Mouse (Mus musculus) lung, postnatal 36 days (tissue): ENCODE data around the gene Ypel4.
"Not testable (repeated sequence)": the region's sequence is repeated elsewhere in the genome, so short reads cannot be mapped to it uniquely, and the experiment has no call there.

ENCODE experiments used
- DNase-seq: peaks from one replicate; pipeline ENCODE4 v3.0.0; 2022; ENCODE audit warnings: mixed read lengths

The Ypel4 gene

DNA sequence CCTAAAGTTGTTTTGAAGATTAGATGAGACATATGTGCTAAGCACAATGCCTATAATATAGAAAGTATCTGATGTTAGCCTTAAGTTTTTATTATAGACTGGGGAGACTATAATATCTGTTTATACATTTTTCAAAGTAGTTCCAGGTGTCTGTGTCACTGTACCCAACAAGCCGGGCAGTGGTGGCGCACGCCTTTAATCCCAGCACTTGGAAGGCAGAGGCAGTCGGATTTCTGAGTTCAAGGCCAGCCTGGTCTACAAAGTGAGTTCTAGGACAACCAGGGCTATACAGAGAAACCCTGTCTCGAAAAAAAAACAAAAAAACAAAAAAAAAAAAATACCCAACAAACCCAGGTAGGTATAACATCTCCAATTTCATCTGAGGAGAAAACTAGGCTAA lies 5.7 kb upstream of the Ypel4 start:
- not testable (repeated sequence) for DNase-seq

DNA sequence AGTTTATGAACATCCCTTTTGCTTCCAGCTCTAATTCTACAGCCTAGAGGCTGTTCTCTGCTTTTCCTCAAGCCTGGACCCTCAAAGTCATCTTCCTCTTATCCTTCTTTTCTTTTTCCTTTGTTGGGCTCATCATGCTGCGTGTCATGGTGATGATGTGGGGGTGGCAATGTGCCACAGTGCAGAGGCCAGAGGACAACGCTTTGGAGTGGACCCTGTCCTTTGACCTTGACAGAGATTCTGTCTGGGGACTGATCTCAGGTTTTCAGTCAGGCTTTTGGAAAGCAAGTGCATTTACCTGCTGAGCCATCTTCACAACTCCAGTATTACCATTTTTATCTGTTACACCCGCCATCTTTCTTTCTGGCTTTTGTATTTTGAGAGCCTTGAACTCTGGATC lies 2.7 kb upstream of the Ypel4 start:
- DNase-seq: no peak

DNA sequence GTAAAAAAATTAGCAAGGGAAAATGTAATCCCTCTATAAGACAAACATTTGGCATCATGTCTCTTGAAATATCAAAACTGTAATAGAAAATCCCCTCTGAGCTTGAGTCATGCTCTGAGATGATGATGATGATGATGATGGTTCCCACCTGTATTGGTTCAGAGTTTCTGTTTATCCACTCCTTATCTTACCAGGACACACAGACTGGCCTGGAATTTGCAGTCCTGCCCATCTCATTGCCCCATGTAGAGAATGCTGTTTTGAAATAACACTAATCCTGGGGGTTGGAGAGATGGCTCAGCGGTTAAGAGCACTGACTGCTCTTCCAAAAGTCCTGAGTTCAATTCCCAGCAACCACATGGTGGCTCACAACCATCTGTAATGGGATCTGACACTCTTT lies 1.5 kb upstream of the Ypel4 start:
- no peak for DNase-seq

DNA sequence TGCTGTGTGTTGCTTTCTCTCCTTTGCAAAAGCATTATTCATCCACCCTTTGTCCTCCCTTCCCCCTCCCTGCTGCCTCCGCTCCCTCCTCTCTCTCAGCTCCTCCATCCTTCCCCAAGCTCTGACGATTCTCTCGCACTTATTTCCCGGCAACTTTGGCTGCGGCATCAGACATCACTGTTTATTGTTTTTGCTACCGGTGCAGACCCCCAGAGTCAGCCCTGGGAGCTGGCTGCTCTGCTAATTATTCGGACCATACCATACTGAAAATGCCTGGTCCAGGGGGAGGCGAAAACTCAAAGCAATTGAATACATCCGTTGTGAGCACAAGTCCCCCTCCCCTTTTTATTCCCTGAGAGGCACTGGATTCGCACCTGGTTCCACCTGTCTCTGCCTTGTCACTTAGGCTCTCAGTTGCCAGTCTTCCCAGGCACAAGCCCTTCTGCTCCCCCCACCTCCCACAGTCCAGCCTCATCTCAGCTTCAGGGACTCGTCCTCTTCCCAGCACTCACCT lies 550 bp downstream of the Ypel4 start:
- DNase-seq: no peak

DNA sequence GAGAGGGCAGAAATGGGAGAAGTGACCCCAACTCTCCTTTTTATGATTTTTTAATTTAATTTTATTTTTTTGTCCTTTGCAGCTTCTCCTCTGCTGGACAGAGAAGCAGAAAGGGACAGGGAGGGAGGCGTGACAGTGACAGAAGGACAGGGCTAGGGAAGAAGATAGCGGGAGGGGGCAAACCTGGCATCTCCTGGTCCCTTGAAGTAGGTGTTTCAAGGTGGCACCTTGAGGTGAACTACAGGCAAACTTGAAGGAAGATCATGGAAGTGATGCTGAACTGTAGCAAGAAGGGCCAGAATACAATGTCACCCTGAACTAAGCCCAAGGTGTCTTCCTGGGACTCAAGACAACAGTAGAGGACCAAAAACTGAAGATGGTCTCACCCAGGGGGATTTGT lies 1.1 kb downstream of the Ypel4 start:
- DNase-seq: no peak

DNA sequence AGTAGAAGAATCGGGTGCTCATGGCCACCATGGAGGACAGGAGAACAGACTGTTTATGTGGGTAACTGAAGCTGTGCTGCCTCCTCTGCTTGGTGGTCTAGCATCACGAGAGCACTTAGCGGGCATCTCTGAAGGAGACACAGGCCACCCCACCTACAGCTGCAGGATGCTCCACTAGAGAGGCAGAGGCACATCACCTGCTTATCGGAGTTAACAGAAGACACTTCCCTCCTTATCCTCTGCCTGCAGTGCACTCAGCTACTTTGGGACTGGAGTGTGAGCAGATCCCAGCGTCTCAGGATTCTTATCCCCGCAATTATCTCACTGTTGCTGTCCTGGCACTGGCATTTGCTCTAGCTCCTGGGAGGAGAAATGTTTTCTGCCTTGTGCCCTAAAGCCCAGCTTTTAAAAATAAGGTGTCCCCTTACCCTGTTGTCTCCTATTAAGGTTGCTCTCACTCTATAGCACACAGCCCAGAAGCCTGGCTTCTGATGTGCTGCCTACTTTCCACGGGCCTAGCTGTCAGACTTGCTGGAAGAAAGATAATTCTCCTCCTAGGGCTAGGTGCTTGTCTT lies 1.6 kb downstream of the Ypel4 start:
- no peak for DNase-seq

DNA sequence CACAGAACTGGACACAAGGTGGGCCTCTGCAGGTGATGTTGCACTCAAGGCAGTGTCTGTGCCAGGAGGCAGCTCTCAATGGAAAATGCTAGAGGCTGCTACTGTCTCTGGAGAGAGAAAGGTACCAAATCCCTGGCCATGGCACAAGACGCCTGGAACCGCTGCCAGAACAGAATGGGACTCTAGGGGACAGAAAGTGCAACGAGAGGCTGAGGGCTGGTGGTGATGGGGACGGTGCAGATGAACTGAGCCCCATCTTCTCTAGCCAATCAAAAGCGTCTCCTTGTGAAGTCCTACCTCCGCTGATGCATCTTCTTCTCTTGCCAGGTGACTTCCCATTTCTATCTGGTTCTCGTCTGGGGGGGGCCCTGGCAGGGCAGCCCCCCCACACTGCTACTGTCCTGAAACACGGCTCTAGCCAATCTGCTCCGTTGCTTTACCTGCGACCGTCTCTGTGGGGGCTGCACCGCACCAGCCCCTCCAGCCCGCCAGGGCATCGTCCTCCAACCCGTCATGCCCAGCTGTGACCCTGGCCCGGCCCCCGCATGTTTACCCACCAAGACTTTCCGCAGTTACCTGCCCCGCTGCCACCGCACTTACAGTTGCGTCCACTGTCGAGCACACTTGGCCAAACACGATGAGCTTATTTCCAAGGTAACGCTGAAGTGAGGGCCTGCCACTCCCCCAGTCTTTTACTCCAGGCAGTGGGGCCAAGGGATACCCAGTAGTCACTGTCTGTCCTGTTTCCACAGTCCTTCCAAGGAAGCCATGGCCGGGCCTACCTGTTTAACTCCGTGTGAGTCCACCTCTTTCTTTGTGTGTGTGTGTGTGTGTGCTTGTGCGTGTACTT lies 2.7 kb downstream of the Ypel4 start:
- DNase-seq: no peak

DNA sequence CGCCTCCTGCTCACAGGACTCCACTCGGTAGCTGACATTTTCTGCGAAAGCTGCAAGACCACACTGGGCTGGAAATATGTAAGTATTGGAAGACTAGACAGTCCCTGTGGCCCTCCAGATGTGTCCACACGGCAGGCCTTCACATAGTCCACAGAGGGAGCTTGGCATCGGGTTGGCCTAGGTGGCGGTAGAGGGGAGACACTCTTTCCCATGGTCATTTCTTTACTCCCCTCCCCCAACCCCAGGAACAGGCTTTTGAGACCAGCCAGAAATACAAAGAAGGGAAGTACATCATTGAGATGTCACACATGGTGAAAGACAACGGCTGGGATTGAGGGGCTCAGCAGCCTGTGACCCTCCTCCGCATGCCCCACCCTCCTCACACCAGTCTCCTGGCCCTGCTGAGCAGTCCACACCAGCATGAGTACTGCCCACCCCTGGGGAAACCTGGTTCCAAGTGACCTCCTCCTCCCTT lies 3.6 kb downstream of the Ypel4 start:
- peak; percentile 22 for DNase-seq

DNA sequence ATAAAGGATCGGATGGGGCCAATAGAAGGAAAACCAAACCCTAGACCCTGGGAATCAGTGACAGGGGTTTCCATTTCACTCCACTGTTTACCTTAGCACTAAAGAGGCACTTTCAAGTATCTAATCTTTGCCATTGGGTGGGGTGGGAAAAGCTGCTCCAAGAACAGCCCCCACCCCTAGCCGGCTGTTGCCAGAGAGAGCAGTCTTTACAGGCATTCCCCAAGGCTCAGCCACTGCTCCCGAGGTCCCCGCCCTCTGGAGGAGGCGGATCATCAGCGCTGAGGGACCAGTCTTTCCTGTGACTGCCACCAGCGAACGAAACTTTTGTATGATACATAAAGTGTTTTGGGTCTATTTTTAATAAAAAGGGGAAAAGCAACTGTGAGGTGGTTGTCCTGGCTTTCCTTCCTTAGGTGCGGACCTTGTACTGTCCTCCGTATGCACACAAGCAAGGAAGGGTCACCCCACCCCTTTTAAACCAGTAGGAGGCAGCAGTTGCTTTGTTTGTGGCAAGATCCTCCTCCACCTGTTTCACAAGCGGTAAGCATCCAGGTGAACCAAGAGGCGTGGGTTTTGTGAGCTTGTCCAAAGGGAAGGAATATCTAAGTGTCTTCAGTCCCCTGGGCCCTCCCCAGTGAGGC lies 4.5 kb downstream of the Ypel4 start:
- peak; percentile 75 for DNase-seq

DNA sequence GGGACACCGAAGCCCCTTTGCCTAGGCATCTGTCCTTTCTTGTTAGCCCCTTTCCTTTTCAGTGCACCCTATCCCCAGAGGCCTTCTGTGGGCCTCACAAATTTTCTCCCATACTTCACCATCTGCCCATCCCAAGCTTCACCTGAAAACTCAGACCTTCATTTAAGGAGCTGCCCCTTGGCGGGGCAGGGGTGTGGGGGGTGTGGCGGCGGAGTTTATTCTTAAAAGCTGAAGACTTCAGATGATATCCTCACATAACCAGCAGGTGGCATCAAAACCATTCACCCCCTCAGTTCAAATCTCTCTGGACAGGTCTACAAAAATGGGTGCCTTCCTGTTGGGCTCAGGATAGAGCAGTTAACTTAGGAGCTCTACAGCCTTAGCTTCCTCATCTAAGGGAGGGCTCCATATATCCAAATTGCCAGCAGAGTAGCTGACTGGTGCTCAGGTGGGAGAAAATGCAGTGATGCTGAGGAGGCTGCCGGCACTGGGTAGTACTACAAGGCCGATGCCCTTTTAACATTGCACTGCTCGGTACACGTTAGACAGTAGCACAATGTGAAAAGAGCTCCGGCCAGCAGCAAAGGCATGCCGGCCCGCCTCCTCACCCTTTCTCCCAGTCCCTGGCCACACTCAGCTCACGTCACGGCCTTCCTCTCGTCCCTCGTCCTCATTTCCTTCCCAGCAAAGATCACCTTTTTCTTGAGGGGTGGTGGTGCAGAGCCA lies 6.9 kb downstream of the Ypel4 start:
- DNase-seq: peak; percentile 49

DNA sequence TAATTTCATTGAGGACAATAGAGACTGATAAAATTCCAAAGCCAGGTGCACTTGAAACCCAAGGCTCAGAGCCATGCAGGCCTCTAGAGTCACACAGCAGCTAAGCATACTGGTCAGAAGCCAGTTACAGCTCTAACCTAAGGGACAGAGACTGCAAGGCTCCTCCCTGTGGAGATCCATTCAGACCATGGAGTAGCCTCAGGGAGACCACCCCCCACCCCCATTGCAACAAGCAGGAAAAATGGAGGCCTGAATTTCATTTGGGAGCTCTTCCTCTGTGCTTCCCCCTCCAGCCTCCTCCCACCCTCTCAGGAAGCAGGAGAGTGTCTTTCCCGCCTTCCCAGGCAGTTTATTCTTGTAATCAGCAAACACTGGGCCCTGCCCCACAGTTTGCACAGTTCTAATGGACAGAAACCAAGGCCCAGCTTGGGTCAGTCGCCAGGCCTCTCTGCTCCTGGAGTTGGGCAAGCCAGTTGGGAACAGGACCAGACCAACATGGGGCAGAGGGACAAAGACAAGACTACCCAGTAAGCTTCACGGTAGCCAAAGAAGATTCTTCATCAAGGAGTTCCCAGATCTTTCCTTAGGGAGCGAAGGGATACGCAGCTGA lies 8.1 kb downstream of the Ypel4 start:
- DNase-seq: peak; percentile 54

DNA sequence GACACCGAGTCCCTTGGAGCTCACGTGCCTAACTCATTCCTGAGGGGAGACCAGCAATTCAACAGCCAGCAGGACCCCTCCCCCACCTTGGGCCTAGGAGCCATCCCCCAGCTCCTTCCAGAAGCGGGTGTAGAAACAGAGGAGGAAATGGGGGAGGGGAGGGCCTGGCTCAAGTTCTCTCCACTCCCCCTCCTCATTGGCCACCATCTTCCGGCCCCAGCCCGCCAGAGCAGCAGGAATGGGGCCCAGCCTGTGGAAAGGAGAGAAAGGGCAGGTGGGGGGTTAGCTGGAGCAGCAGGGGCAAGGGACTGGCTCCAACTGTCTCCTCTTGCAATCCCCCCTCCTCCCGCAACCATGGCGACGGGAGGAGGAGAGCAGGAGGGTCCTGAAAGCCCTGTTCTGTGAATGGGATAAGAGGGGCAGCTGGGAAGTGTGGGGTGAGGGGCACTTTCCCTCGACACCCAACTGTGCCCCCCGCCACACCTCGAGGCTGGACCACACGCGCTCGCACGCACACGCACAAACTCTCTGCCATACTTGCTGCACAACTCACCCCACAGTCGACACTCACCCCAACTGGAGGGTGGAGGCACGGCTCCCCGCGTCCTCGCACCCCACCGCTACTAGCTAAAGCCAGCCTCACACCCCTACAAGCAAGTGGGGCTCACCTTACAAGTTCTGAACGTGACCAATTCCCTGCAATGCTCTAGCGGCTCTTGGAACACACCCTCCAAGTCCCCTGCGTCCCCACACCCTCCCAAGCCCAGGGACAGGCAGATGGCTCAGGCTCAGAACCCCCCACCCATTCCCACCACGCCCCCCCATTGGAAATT lies 8.8 kb downstream of the Ypel4 start:
- peak; percentile 26 for DNase-seq

DNA sequence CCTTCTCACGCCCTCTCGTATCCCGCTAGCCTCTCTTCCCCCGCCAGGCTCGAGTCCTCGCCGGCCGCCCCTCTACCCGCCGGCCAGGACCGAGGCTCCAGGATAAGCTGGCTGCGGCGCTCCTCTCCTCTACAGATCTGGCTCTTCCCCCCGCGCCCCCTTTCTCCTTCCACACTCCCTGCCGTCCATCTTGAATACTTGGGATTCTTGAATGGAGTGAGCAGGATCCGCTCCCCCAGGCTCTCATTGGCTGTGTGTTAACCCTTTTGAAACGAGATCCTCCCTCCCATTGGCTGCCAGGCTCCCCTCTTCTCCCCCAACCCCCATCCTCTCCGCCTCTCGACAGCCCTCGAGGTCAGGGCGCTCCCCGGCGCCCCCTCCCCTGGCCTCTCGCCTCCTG lies 9.7 kb downstream of the Ypel4 start, which contains the start of gene Gm19426:
TSS of gene Gm19426 (minus strand) at position 95 of the 400 bp plus-strand sequence.
- peak; percentile 86 for DNase-seq

DNA sequence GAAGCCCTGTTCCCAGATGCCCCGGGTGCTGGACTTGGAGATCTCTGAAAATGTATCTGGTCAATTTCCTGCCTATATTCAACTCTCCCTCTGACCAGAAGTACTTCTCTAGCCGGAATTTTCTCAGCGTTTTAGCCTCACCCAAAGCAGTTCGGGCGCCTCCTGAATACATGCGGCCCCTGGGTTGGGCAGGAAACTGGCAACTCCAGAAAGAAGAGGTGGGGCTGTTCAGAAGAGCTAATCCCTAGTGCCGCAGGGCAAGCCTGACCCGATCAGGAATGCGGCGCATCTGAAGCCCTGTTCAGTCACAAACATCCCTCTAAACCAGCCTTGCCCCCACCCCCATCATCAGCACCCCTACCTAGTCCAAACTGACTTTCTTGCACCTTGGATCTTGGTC lies 10.3 kb downstream of the Ypel4 start:
- DNase-seq: peak; percentile 27

DNA sequence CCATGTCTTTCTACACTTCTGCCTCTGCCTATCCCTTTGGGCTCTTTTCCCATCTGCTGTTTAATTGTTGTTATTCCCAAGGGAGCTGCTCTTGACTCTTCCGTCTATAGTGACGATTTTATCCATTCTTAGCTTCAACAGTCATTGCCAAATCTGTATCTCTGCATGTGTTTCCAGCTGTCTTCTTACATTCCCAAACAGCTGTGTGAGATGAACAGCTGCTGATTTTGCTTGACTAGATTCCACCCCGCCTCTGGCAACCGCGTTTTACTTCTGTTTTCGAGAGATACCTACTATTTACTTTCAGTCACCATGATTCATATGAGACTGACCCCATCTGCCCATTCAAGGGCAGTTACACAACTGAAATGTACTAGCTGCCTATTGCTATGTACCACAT lies 16.3 kb downstream of the Ypel4 start:
- peak; percentile 74 for DNase-seq

DNA sequence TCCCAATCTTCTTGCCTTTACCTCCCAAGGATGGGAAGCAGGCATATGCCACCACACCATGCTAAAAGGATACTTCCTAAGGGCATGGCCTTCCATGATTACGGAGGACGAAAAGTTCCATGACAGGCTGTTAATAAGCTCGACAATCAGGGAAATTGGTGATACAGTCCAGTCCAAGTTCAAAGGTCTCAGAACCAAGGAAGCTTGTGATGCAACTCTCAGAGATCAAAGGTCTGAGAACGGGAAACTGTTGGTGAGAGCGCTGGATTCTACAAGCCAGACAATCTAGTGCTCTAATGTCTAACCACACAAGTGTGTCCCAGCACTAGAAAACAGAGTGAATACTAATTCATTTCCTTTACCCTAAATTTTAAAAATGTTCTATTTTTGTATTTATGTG lies 22.4 kb downstream of the Ypel4 start:
- peak; percentile 34 for DNase-seq

DNA sequence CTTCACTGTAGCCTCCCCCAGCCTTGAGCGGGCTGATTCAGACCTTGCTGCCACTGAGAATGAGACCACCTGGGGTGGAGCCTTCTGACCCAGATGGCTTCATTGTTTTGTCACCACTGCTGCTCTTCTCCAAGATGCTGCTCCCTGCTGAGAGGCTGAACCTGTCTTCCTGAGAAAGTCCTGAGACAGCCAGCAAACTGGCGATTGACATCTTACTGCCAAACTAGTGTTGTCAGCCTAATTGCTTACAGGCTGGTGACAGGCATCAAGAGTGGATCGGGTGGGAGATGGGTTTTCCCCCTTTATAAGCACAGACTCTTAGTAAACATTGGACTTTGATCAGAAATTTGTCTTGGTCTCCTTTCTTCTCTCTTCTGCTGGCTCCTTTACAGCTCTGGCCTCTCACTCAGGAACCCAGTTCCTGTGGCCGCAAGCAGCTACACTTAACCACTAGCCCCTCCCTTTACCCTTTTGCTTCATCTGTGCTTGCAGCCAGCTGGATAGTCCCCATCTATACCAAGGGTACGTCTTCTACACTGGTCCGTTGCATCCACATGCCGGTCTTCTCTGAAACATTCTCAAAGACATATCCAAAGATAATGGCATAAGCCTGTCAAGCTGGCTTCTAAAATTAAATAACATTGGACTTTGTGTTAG lies 23.3 kb downstream of the Ypel4 start:
- DNase-seq: no peak

DNA sequence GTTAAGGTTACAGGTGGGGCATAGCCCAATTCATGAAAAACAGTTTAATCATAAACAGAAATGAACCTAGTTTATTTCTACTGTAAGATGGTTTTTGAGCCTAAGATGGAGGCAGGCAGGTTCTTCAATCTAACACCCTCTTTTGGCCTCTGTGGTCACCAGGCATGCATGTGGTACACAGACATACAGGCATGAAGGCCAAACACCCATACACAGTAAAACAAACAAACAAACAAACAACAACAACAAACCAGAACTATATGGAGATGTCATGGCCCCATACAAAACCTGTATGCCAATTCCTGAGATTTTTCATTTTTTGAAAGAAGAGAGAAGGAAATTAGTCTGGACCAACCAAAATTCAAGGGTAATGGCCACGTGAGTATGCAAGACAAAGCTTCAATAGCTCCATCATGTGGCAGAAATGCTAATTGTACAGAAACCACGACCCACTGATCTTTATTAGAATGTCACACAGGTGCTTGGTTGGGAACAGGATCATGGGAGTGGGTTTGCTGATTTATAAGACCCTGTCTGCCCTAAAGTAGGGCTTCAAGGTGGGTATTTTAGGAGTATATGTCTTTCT lies 24.8 kb downstream of the Ypel4 start:
- DNase-seq: peak; percentile 89

DNA sequence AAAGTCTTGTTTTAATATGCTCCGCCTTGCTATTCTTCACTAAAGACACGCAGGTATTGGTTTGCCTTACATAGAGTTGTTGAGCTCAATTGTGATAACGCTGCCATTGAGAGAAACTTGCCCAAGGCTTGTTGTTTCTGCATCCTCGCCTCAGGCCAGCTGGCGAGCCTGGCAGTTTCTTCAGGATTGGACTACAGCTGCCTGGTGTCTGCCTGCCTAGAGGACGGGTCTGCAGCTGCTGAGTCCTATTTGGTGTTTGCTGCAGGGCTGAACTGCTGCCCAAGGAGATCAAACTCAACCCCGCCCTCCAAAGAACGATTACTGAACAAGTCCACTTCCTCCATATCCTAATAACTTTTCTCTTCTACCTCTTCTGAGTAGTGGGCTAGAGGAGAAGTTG lies 26.9 kb downstream of the Ypel4 start:
- no peak for DNase-seq

DNA sequence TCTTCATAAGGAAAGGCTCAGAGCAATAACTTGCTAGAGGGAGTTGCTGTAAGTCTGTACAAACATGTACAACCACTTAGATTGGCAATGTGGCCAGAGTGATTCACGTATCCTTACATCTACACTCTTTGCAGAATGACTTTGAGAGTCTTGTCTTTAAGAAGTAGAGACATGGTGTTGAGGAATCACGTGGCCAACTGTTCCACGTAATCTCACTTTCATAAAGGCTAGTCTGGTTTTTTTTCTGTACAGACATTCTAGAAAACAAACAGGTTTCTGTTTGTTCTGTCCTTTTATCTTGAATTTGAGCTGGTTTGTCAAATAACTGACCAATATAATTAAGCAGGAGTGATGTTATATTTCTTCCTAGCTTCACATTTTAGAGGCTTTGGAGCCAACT lies 27.5 kb downstream of the Ypel4 start:
- no peak for DNase-seq

DNA sequence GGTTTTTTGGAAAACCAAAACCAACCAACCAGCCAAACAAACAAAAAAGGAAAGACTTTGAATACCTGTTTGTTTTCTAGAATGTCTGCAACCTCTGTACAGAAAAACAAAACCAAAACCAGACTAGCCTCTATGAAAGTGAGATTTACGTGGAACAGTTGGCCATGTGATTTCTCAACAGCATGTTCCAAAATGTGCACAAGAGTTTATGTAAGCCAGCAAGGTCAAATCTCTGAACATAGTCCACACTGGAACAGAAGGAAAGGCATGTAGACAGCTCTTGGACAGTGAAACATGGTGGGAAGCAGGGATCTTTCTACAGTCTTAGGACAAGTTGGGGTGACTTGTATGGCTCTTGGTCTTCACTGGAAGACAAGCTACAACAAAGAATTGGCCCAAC lies 28.0 kb downstream of the Ypel4 start:
- no peak for DNase-seq
